Mouse (Mus musculus) granulocyte monocyte progenitor cell, adult 5-6 weeks (primary cell): ENCODE results near the gene Comt. TPM values are rescaled to one million over a fixed set of nuclear protein-coding genes. Genes with fewer than 3 reads are reported as not detected.

Experiments
- ATAC-seq: replicated peaks from 2 replicates; pipeline ENCODE4 v1.8.0; 2016; ENCODE audit warnings: mild to moderate bottlenecking, moderate TSS enrichment, inconsistent platforms; ENCODE audit not compliant: poor library complexity, severe bottlenecking
- total RNA-seq, 2 experiments: library from RNA; stranded (forward) in 1 of 2; stranded (reverse) in 1 of 2; fragments of 200-712, 200-1000 nt in 1 of 2; fragments of >200 nt in 1 of 2; fragmentation: Nextera tagmentation in 1 of 2; gene quantifications; 2 replicates each; pipeline ENCODE4 v1.2.3; 2014 to 2017

The Comt gene
- total RNA-seq, 2 experiments from 2014 or later: 34.1 to 40.4 TPM

- ATAC-seq: peak; percentile 85
Observed at GRCm38 (mm10) chr16:18392469-18393426, 33.9 kb downstream of the Comt start.

GRCm38 (mm10) chr16:18391728-18392127, 34.9 kb downstream of the Comt start:
- no peak for ATAC-seq

- ATAC-seq: no peak
Observed at GRCm38 (mm10) chr16:18391127-18391526, 35.5 kb downstream of the Comt start.

GRCm38 (mm10) chr16:18390399-18390798, 36.3 kb downstream of the Comt start:
- no peak for ATAC-seq

- ATAC-seq: no peak
Observed at GRCm38 (mm10) chr16:18388583-18389435, 37.8 kb downstream of the Comt start.

GRCm38 (mm10) chr16:18387704-18388582, 38.7 kb downstream of the Comt start:
- ATAC-seq: no peak

- ATAC-seq: no peak
Observed at GRCm38 (mm10) chr16:18386972-18387371, 39.7 kb downstream of the Comt start.

- ATAC-seq: no peak
Observed at GRCm38 (mm10) chr16:18386451-18386850, 40.2 kb downstream of the Comt start.

GRCm38 (mm10) chr16:18385411-18385810, 41.2 kb downstream of the Comt start:
- ATAC-seq: no peak

GRCm38 (mm10) chr16:18384659-18385058, 42.0 kb downstream of the Comt start:
- ATAC-seq: no peak

GRCm38 (mm10) chr16:18384211-18384610, 42.4 kb downstream of the Comt start:
- no peak for ATAC-seq

GRCm38 (mm10) chr16:18383756-18384155, 42.9 kb downstream of the Comt start:
- ATAC-seq: no peak

GRCm38 (mm10) chr16:18383045-18383726, 43.5 kb downstream of the Comt start:
- no peak for ATAC-seq

GRCm38 (mm10) chr16:18381621-18382258, 44.9 kb downstream of the Comt start:
- no peak for ATAC-seq

GRCm38 (mm10) chr16:18380495-18381063, 46.1 kb downstream of the Comt start:
- no peak for ATAC-seq

GRCm38 (mm10) chr16:18379338-18380001, 47.2 kb downstream of the Comt start:
- ATAC-seq: no peak

- ATAC-seq: no peak
Observed at GRCm38 (mm10) chr16:18378489-18378888, 48.2 kb downstream of the Comt start.

GRCm38 (mm10) chr16:18377203-18377602, 49.4 kb downstream of the Comt start:
- peak; percentile 20 for ATAC-seq
